Mouse (Mus musculus): ENCODE data around the gene Trpc4ap. TPM values are rescaled to one million over a fixed set of nuclear protein-coding genes. Genes with fewer than 3 reads are reported as not detected.

The Trpc4ap gene
- polyA plus RNA-seq, 1 experiment: 81.2 TPM

DNA sequence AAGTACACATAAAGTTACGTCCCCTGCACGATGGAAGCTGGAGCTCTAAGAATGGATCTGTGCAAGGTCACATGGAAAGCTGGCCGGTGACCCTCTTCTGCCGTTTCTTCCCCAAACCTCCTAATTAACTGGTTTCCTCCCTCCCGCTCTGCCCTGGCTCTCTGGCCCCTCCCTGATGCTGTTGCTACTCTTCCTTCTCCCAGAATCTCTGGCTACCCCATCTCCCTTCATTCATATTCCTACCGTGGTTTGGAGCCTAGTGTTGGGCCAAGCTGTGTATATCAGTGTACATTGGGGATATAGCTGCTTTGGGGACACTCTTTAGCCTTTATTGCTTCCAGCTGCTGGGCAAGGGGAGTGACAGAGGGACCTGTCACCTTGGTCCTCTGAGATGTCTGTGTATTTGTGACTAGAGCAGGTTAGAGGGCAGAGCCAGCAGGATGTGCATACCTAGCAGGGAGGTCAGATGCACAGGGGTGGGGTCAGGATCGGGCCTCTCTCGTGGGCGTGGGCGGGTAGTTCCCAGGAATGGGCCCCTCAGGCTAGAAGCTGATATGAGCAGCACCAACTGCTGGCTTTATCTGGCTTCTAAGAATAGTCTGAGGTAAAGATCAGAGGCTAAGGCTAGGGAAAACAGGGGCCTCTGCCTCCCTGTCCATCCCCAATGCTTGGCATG lies 87.5 kb downstream of the Trpc4ap start:
- Histone ChIP-seq H3K27ac (ENCODE audit: insufficient read depth, low read length) (no peak overlapping the region), H3K4me3 (ENCODE audit: low read depth, low read length) (no peak overlapping the region), H3K9me3 (replicated peaks; ENCODE audit: control insufficient read depth, insufficient read depth, low read length, poor library complexity, severe bottlenecking) (no peaks in the 10 kb centered on the region), H3K27me3 (ENCODE audit: control insufficient read depth, insufficient read depth, low read length, poor library complexity, severe bottlenecking) (no peaks in the 10 kb centered on the region), H3K36me3 (ENCODE audit: control insufficient read depth, insufficient read depth, low read length, poor library complexity, severe bottlenecking) (no peaks in the 10 kb centered on the region), H3K9ac (ENCODE audit: low read depth, poor library complexity, severe bottlenecking) (no peak overlapping the region), H3K4me1 (ENCODE audit: control insufficient read depth, insufficient read depth, low read length) (peaks cover 1% of the 10 kb centered on the region)
- no peak for TF ChIP-seq POLR2A (IDR thresholded peaks at IDR 0.05; ENCODE audit: insufficient read depth, low read length)
- no peak for TF ChIP-seq CTCF (IDR thresholded peaks at IDR 0.05; ENCODE audit: low read depth, low read length)
- 0 out of 2 replicates have a peak, but pooled peaks have one; percentile 18 for TF ChIP-seq EP300 (IDR thresholded peaks at IDR 0.05; ENCODE audit: insufficient read depth, low read depth, low read length)

DNA sequence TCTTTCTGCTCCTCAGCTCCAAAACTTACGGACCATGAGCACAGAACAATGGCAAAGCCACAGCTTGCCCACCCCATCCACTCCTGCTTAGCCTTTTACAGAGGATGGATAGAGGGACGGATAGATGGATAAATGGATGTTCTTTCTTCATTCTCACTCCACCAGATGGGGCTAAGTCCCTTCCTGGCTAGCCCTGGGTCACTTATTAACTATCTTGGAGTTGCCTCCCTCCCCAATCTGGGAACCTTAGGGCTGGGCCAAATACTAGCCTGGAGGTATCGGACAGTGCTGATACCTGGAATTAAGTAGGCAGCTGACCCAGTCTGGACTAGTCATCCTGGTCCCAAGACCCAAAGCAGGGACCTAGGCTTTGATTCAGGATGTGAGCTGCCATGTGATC lies 88.5 kb downstream of the Trpc4ap start:
- Histone ChIP-seq H3K9me3 (replicated peaks; ENCODE audit: control insufficient read depth, insufficient read depth, low read length, poor library complexity, severe bottlenecking) (no peaks in the 10 kb centered on the region), H3K9ac (ENCODE audit: low read depth, poor library complexity, severe bottlenecking) (no peak overlapping the region), H3K27ac (ENCODE audit: insufficient read depth, low read length) (no peak overlapping the region), H3K4me1 (ENCODE audit: control insufficient read depth, insufficient read depth, low read length) (peaks cover 1% of the 10 kb centered on the region), H3K27me3 (ENCODE audit: control insufficient read depth, insufficient read depth, low read length, poor library complexity, severe bottlenecking) (no peaks in the 10 kb centered on the region), H3K4me3 (ENCODE audit: low read depth, low read length) (no peak overlapping the region), H3K36me3 (ENCODE audit: control insufficient read depth, insufficient read depth, low read length, poor library complexity, severe bottlenecking) (no peaks in the 10 kb centered on the region)
- no peak for TF ChIP-seq EP300 (IDR thresholded peaks at IDR 0.05; ENCODE audit: insufficient read depth, low read depth, low read length)
- no peak for TF ChIP-seq POLR2A (IDR thresholded peaks at IDR 0.05; ENCODE audit: insufficient read depth, low read length)
- no peak for TF ChIP-seq CTCF (IDR thresholded peaks at IDR 0.05; ENCODE audit: low read depth, low read length)

DNA sequence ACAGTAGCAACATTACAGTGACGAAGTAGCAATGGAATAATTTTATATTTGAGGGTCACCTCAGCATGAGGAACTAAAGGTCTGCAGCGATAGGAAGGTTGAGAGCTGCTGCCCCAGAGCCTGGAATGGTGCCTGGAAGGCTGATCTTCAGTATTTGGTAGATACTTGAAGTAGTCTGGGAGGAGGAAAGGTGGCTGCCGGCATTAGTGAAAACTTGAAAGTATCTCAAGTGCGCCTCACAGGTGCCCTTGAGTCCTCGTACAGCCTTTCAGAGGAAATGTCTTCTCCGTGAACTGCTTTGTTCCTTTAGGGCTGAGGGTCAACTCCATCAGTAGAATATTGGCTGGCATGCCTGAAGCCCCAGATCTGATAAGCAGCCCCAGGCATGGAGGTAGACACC lies 96.7 kb downstream of the Trpc4ap start:
- no peak overlapping the region for H3K4me3 ChIP-seq (ENCODE audit: low read depth, low read length)
- H3K4me1 ChIP-seq (ENCODE audit: control insufficient read depth, insufficient read depth, low read length): no peaks in the 10 kb centered on the region
- no peak for TF ChIP-seq CTCF (IDR thresholded peaks at IDR 0.05; ENCODE audit: low read depth, low read length)
- no peak for TF ChIP-seq EP300 (IDR thresholded peaks at IDR 0.05; ENCODE audit: insufficient read depth, low read depth, low read length)
- no peak for TF ChIP-seq POLR2A (IDR thresholded peaks at IDR 0.05; ENCODE audit: insufficient read depth, low read length)
- no peaks in the 10 kb centered on the region for H3K36me3 ChIP-seq (ENCODE audit: control insufficient read depth, insufficient read depth, low read length, poor library complexity, severe bottlenecking)
- no peak overlapping the region for H3K27ac ChIP-seq (ENCODE audit: insufficient read depth, low read length)
- no peak overlapping the region for H3K9ac ChIP-seq (ENCODE audit: low read depth, poor library complexity, severe bottlenecking)
- H3K9me3 ChIP-seq (replicated peaks; ENCODE audit: control insufficient read depth, insufficient read depth, low read length, poor library complexity, severe bottlenecking): no peaks in the 10 kb centered on the region
- no peaks in the 10 kb centered on the region for H3K27me3 ChIP-seq (ENCODE audit: control insufficient read depth, insufficient read depth, low read length, poor library complexity, severe bottlenecking)

DNA sequence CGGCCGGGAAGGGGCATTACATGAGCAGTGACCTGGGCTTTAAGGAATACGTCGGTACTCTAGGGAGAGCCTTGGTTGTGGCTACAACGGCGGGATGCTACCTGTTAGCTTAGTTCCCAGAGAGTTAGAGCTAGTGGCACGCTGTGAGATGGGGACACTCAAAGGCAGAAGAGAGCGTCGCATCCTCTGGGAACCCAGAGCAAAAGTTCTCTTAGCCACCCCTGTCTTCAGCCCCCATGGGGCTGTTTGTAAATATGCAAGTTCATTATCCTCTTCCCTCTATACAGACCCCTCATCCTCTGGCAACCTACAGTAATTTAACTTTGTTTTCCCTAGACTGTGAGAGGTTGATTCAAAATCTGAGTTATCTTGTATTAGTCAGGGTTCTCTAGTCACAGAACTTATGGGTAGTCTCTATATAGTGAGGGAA lies 99.3 kb downstream of the Trpc4ap start:
- Histone ChIP-seq H3K36me3 (ENCODE audit: control insufficient read depth, insufficient read depth, low read length, poor library complexity, severe bottlenecking) (no peaks in the 10 kb centered on the region), H3K27ac (ENCODE audit: insufficient read depth, low read length) (no peak overlapping the region), H3K27me3 (ENCODE audit: control insufficient read depth, insufficient read depth, low read length, poor library complexity, severe bottlenecking) (no peaks in the 10 kb centered on the region), H3K9me3 (replicated peaks; ENCODE audit: control insufficient read depth, insufficient read depth, low read length, poor library complexity, severe bottlenecking) (no peaks in the 10 kb centered on the region), H3K9ac (ENCODE audit: low read depth, poor library complexity, severe bottlenecking) (peak overlapping the region; percentile 40; the same call in 1 of the 2 replicates), H3K4me1 (ENCODE audit: control insufficient read depth, insufficient read depth, low read length) (peaks cover 2% of the 10 kb centered on the region), H3K4me3 (ENCODE audit: low read depth, low read length) (peak overlapping the region; percentile 83)
- TF ChIP-seq EP300 (IDR thresholded peaks at IDR 0.05; ENCODE audit: insufficient read depth, low read depth, low read length): no peak
- TF ChIP-seq POLR2A (IDR thresholded peaks at IDR 0.05; ENCODE audit: insufficient read depth, low read length): peak; percentile 44

DNA sequence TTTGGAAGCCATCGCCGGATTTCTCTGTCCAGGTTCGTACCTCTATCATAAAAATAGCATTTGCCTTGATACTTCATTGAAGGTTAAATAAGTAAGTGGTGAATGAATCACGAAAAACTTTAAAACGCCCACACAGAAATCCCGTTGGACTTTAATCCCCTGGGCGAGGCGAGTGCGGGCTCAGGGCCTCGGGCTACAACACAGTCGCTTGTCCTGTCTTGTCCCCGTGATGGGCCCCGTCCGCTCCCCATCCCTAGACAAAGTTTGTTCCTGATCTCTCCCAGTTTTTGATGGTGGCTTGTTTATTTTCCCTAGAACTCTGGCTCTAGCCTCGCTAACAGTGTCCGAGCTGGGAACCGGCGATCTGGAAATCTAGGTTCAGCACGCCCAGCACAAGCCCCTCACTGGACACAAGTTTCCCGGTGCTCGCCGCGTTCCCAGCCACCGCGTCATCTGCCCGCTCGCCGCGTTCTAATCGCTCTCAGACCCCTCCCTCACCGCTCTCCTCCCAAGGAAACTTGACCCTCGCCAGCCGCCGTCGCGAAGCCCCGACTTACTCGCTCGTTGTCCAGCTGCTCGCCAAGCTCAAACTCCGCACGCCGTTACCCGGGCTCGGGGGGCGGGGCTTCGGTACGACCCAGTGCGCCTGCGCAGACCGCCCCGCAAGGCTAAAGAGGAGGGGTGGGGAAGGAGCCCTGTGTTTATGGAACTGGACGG lies 99.9 kb downstream of the Trpc4ap start, which contains the start of gene Gss:
Gene Gss, minus strand, starts transcription at position 674 of the 717 bp plus-strand sequence.
- Histone ChIP-seq H3K4me1 (ENCODE audit: control insufficient read depth, insufficient read depth, low read length) (peaks cover 2% of the 10 kb centered on the region), H3K27ac (ENCODE audit: insufficient read depth, low read length) (peak within 1 kb of the TSS; percentile 33; the same call in 1 of the 2 replicates), H3K4me3 (ENCODE audit: low read depth, low read length) (peak within 1 kb of the TSS; percentile 84), H3K36me3 (ENCODE audit: control insufficient read depth, insufficient read depth, low read length, poor library complexity, severe bottlenecking) (no peaks in the 10 kb centered on the region), H3K27me3 (ENCODE audit: control insufficient read depth, insufficient read depth, low read length, poor library complexity, severe bottlenecking) (no peaks in the 10 kb centered on the region), H3K9ac (ENCODE audit: low read depth, poor library complexity, severe bottlenecking) (peak within 1 kb of the TSS; percentile 80), H3K9me3 (replicated peaks; ENCODE audit: control insufficient read depth, insufficient read depth, low read length, poor library complexity, severe bottlenecking) (no peaks in the 10 kb centered on the region)
- no peak for TF ChIP-seq CTCF (IDR thresholded peaks at IDR 0.05; ENCODE audit: low read depth, low read length)
- peak; percentile 49; the same call in 1 of the 2 replicates for TF ChIP-seq EP300 (IDR thresholded peaks at IDR 0.05; ENCODE audit: insufficient read depth, low read depth, low read length)

DNA sequence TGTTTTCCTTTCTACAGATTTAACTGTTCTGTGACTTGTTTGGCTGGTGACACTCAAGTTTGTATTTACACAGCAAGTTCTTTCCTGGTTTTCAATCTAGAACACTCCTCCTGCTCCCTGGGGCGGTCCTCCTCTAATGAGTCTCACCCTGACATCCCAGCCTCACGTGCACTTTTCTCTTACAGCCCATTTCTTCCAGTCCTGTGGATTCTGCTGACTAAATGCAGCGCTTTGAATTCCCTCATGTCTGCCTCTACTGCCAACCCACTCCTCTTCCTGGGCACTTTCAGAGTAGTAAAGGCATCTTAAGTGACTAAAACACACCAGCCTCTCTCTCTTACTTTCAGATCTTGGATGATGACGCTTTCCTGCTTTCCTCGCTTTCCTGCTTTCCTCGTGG lies 100.5 kb downstream of the Trpc4ap start:
- no peak overlapping the region for H3K27ac ChIP-seq (ENCODE audit: insufficient read depth, low read length)

More for the DNA sequence above, 100.5 kb downstream of the Trpc4ap start:
- H3K4me1 ChIP-seq (ENCODE audit: control insufficient read depth, insufficient read depth, low read length): peaks cover 2% of the 10 kb centered on the region
- H3K9ac ChIP-seq (ENCODE audit: low read depth, poor library complexity, severe bottlenecking): peak overlapping the region; percentile 80
- H3K36me3 ChIP-seq (ENCODE audit: control insufficient read depth, insufficient read depth, low read length, poor library complexity, severe bottlenecking): no peaks in the 10 kb centered on the region
- TF ChIP-seq POLR2A (IDR thresholded peaks at IDR 0.05; ENCODE audit: insufficient read depth, low read length): no peak
- no peak for TF ChIP-seq CTCF (IDR thresholded peaks at IDR 0.05; ENCODE audit: low read depth, low read length)
- no peak for TF ChIP-seq EP300 (IDR thresholded peaks at IDR 0.05; ENCODE audit: insufficient read depth, low read depth, low read length)
- H3K27me3 ChIP-seq (ENCODE audit: control insufficient read depth, insufficient read depth, low read length, poor library complexity, severe bottlenecking): no peaks in the 10 kb centered on the region
- no peaks in the 10 kb centered on the region for H3K9me3 ChIP-seq (replicated peaks; ENCODE audit: control insufficient read depth, insufficient read depth, low read length, poor library complexity, severe bottlenecking)
- peak overlapping the region; percentile 84 for H3K4me3 ChIP-seq (ENCODE audit: low read depth, low read length)

Measured in ES-Bruce4 (cell line).